9 mouse cellular contexts compared by ENCODE assay signal in the genomic region with DNA sequence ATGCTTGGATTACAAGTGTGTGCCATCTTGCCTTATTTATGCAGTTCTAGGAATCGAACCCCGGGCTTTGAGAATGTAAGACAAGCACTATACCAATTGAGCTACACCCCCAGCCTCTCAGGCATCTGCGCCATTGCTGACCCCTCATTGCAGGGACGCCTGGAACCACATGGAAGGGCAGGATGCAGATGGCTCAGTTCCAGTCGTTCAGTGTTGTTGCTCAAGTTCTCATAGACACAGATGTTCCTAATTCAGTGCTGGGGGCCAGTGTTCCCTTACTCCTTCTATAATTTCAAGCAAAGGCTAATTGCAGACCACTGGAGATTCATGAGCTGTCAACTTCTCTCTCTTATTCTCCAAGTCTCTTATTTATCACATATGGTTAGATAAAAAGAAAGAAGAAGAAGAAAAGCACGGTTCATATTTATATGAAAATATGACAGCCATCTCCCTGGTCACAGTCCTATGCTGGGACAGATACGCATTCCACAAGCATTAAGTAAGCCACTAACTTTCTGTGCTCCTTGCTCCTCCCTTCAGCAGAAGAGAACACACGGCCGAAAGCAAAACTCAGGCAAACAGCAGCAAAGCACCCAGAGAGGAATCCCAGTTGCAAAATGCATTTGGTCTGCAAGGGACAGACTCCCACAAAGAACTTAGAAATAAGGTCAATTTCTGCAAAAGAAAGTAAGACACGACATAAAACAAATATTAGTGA. TPM values are rescaled to one million over a fixed set of nuclear protein-coding genes. Genes with fewer than 3 reads are reported as not detected.
DNase-seq lines count a peak whose midpoint lies in the region; ATAC-seq and TF ChIP-seq lines count a peak whose summit lies in the region.
"Had no signal": no experiment of that assay in that cellular context is flagged by ENCODE, and none has a peak within 500 bp of the region (broad histone marks: within the 10 kb centered on the region; RNA-seq: fewer than 3 reads in every experiment).

No protein-coding gene starts in this region.

- H3K27me3 ChIP-seq in liver, embryonic 14.5 days (ENCODE audit: control insufficient read depth, insufficient read depth, low read length), result no peaks in the 10 kb centered on the region
- H3K27me3 ChIP-seq in midbrain, embryonic 16.5 days (ENCODE audit: control insufficient read depth, insufficient read depth, low read depth, low read length), result no peaks in the 10 kb centered on the region

- 29% methylated on average over 10 of the region's 10 CpGs for WGBS in liver, embryonic 14.5 days (ENCODE audit: insufficient replicate concordance)
- 80% methylated on average over 10 of the region's 10 CpGs for WGBS in midbrain, embryonic 16.5 days

- H3K4me1 ChIP-seq in liver, embryonic 14.5 days (replicated peaks; ENCODE audit: control insufficient read depth in 2 of 2, insufficient read depth in 2 of 2, low read length in 1 of 2), result peaks cover 18 to 44% of the 10 kb centered on the region in 2 experiments
- H3K4me1 ChIP-seq in midbrain, embryonic 16.5 days (ENCODE audit: control insufficient read depth, insufficient read depth, low read length), result no peaks in the 10 kb centered on the region; the same call in 1 of the 2 replicates

- H3K27ac ChIP-seq in liver, embryonic 14.5 days, result peak overlapping the region; percentile 10
- H3K27ac ChIP-seq in midbrain, embryonic 16.5 days (ENCODE audit: low read length), result no peak overlapping the region

- intact Hi-C loops in heart, postnatal 14 days (cut with DNase I), result no loop called here

- TF ChIP-seq EP300 in liver, embryonic 14.5 days (IDR thresholded peaks at IDR 0.05; ENCODE audit: low read depth), result no peak

- H3K9ac ChIP-seq in liver, embryonic 14.5 days (replicated peaks), result no peak overlapping the region
- no peak overlapping the region for H3K9ac ChIP-seq in midbrain, embryonic 16.5 days (ENCODE audit: low read depth, low read length)

- no peak for TF ChIP-seq CTCF in liver, embryonic 14.5 days (IDR thresholded peaks at IDR 0.05; ENCODE audit: low read depth)

- no peaks in the 10 kb centered on the region for H3K9me3 ChIP-seq in liver, embryonic 14.5 days (ENCODE audit: control insufficient read depth, low read length)
- no peaks in the 10 kb centered on the region for H3K9me3 ChIP-seq in midbrain, embryonic 16.5 days (replicated peaks; ENCODE audit: control insufficient read depth, low read length, poor library complexity, severe bottlenecking)

- peak overlapping the region; percentile 21 for H3K4me2 ChIP-seq in liver, embryonic 14.5 days (ENCODE audit: low read depth)
- no peak overlapping the region for H3K4me2 ChIP-seq in midbrain, embryonic 16.5 days (ENCODE audit: low read length)

- no peak for ATAC-seq in liver, embryonic 14.5 days (ENCODE audit: insufficient read depth)
- ATAC-seq in inflammation-experienced regulatory T-cells, adult 6 months, result no peak
- no peak for ATAC-seq in midbrain, embryonic 16.5 days

- DNase-seq in 3134 (ENCODE audit: extremely low read depth, insufficient read length, low spot score) (peak; percentile 44), NIH3T3 (ENCODE audit: low read depth) (peak; percentile 87)
- DNase-seq in heart, postnatal 14 days, result peak; percentile 46 to 49
- DNase-seq in liver, embryonic 14.5 days (ENCODE audit: low read depth in 3 of 3, low spot score in 3 of 3), result no peak
- no peak for DNase-seq in adrenal gland, postnatal 25 days
- no peak for DNase-seq in left cerebral cortex, adult 9 months (ENCODE audit: low spot score in 2 of 2)
- DNase-seq: spleen, adult 18-20 months had no signal

- H3K4me3 ChIP-seq in liver, embryonic 14.5 days (ENCODE audit: insufficient read depth in 1 of 2, low read depth in 2 of 2, low read length in 2 of 2), result no peak overlapping the region
- no peak overlapping the region for H3K4me3 ChIP-seq in midbrain, embryonic 16.5 days (ENCODE audit: low read depth, low read length)

- H3K36me3 ChIP-seq in liver, embryonic 14.5 days (replicated peaks; ENCODE audit: control insufficient read depth, insufficient read depth, low read depth), result no peaks in the 10 kb centered on the region
- H3K36me3 ChIP-seq in midbrain, embryonic 16.5 days (ENCODE audit: control insufficient read depth, insufficient read depth, low read length), result no peaks in the 10 kb centered on the region

RNA-seq across cellular contexts. Expression of a gene that starts 22.3 kb away (rescaled TPM):
- total RNA-seq in heart, postnatal 14 days (2021), result 10 to 100 TPM; 16.2 to 20.1 TPM
- polyA plus RNA-seq in liver, embryonic 14.5 days (2012; rRNA removed), result 1.7 and 1.9 TPM in 2 replicates
- 2.4 and 4.2 TPM in 2 replicates for polyA plus RNA-seq in liver, embryonic 14.5 days (2014; fragmentation: Nextera tagmentation; extraction: Ambion mirVana)
- 10 to 100 TPM in 2 of 3 experiments, 1 to 10 TPM in 1; 8.7 to 24.0 (median 21.0) TPM for polyA plus RNA-seq in inflammation-experienced regulatory T-cells, adult 6 months (2017; shearing (Covaris generic))
- 34.0 and 39.3 TPM in 2 replicates for total RNA-seq in adrenal gland, postnatal 25 days (2021)
- 12.7 and 13.7 TPM in 2 replicates for polyA plus RNA-seq in midbrain, embryonic 16.5 days (2015; fragmentation: Nextera tagmentation; extraction: Ambion mirVana)

Comparison
In these comparisons a context has a peak if more than half of its experiments do, and no peak if none do; other contexts are left out.
1. DNase-seq: peak in 3134 (single experiment), NIH3T3 (single experiment) and heart, postnatal 14 days (2 of 2); none in liver, embryonic 14.5 days (0 of 3), adrenal gland, postnatal 25 days (single experiment) and left cerebral cortex, adult 9 months (0 of 2).